Mouse (Mus musculus) gastrocnemius, postnatal 10 days (tissue): Measurements from ENCODE around the gene Olfr1098. TPM values are rescaled to one million over a fixed set of nuclear protein-coding genes. Genes with fewer than 3 reads are reported as not detected.

ENCODE experiments used
- DNase-seq: peaks from one replicate; pipeline ENCODE4 v3.0.0; 2021; ENCODE audit warnings: mixed read lengths
- long read RNA-seq, 2 experiments: library from polyadenylated mRNA; stranded (forward); transcript quantifications; one replicate each; pipeline ENCODE4 v2.0.0; 2021
- total RNA-seq, 2 experiments: library from RNA; stranded (reverse); gene quantifications; 2 replicates each; pipeline ENCODE4 v1.2.3; 2021

Olfr1098 gene
- not detected for total RNA-seq
- long read RNA-seq, experiment 1: 0 reads
- long read RNA-seq, experiment 2: 0 reads

DNA sequence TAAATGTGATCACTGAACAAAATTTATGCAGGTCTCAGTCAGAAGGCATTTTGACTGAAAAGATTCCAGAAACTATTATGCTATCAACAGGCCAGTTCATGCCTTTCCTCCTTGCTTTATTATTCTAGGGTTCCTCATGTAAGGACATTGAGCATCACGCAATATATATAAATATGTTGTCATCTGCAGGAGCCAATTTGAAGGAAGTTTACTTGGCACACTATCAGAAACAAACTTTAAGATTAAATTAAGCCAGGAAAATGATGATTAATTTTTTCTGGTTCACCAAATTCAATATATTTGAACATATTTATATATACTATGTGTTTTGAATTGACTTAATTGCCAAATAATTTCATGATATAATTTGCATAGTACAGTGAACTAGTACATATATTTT, at the start of gene Olfr1098:
TSS of gene Olfr1098 (minus strand) at position 101 of the 400 bp plus-strand sequence.
- DNase-seq: no peak

DNA sequence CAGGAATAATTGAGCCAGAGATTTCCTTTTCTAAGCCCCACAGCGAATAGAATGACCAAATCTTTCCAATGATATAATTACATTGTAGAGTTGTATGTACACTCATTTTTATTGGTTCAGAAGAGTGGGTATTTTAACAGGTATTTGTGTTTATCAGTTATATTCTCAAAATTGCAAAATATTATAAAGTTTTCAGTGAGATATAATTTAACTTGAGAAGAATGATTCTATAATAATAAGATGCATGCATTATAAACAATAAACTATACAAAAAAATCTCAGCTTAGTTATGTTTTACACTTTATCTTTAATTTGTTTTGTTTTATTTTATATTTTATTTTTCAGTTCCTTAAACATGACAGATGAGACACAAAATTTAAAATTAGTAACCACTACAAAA, 36.2 kb upstream of the Olfr1098 start, which contains the start of gene Olfr1099:
TSS of gene Olfr1099 (minus strand) at position 101 of the 400 bp plus-strand sequence.
- no peak for DNase-seq

DNA sequence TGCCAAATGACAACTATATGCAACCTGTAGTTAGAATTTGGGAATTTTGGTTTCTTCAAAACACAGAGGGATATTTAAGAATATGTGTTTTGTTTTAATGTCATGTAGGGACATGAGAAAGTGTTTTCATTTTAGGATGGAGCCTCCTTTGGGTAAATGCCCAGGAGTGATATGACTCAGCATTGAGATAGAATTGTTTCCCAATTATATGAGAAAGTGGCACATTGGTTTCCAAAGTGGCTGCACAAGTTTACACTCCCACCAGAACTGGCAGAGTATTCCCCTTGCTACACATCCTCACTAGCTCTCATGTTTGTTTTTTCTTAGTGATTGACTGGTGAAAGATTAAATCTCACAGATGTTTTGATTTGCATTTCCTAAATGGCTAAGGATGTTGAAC, 2.2 kb upstream of the Olfr1098 start:
- DNase-seq: no peak

DNA sequence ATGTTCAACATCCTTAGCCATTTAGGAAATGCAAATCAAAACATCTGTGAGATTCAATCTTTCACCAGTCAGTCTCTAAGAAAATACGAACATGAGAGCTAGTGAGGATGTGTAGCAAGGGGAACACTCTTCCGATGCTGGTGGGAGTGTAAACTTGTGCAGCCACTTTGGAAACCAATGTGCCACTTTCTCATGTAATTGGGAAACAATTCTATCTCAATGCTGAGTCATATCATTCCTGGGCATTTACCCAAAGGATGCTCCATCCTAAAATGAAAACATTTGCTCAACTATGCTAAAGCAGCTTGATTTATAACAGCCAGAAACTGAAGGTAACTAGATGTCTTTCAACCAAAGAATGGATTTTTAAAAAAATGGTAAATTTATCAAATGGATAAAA, 18.7 kb downstream of the Olfr1098 start:
- no peak for DNase-seq

DNA sequence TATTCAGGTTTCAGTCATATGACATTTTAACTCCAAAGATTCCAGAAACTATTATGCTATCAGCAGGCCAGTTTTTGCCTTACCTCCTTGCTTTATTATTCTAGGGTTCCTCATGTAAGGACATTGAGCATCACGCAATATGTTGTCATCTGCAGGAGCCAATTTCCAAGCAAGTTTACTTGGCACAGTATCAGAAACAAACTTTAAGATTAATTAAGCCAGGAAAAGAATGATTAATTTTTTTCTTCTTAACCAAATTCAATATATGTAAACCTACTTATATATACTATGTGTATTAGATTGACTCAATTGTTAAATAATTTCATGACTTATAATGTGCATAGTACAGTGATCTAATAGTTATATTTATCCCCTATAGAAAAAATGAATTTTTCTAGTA, 32.2 kb downstream of the Olfr1098 start, which contains the start of gene Olfr1097:
TSS of gene Olfr1097 (minus strand) at position 101 of the 400 bp plus-strand sequence.
- DNase-seq: no peak

DNA sequence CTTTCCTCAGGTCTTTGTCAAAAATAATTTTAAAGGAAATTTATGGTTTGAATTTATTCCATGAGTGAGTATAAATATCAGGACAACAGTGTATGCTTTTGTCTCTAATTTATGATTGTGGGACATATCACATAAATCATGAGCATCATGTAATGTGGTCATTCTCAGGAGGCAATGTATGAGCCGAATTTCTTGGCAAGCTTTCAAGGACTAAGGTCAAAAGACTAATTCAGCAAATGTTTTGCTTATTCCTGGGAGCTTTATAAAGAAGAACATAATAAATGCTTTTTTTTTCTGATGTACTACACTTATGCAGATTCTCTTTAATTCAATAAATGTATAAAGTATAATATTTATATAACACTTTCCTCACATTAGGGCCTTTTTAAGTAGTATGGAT, 49.6 kb downstream of the Olfr1098 start, which contains the start of gene Gm13723:
TSS of gene Gm13723 (minus strand) at position 101 of the 400 bp plus-strand sequence.
- no peak for DNase-seq

Other genes with a start within 250 kb of the Olfr1098 start
- not detected for gene Olfr1086, start 244.5 kb downstream of the Olfr1098 start, total RNA-seq
- gene Olfr1087, start 226.2 kb downstream of the Olfr1098 start, total RNA-seq: not detected
- not detected for gene Olfr1089, start 190.8 kb downstream of the Olfr1098 start, total RNA-seq
- gene Olfr1090, start 165.6 kb downstream of the Olfr1098 start, total RNA-seq: not detected
- gene Olfr1093, start 142.1 kb downstream of the Olfr1098 start, total RNA-seq: not detected
- gene Olfr141, start 114.5 kb downstream of the Olfr1098 start, total RNA-seq: not detected
- gene Olfr1094, start 99.9 kb downstream of the Olfr1098 start, total RNA-seq: not detected
- not detected for gene Olfr1095, start 72.8 kb downstream of the Olfr1098 start, total RNA-seq
- gene Gm13723, start 49.7 kb downstream of the Olfr1098 start, total RNA-seq: not detected
- not detected for gene Olfr1097, start 32.3 kb downstream of the Olfr1098 start, total RNA-seq
- gene Olfr1099, start 36.1 kb upstream of the Olfr1098 start, total RNA-seq: not detected
- not detected for gene Olfr1100, start 55.4 kb upstream of the Olfr1098 start, total RNA-seq
- gene Olfr1101, start 66.7 kb upstream of the Olfr1098 start, total RNA-seq: not detected
- not detected for gene Olfr1102, start 73.9 kb upstream of the Olfr1098 start, total RNA-seq
- not detected for gene Olfr1104, start 102.5 kb upstream of the Olfr1098 start, total RNA-seq
- gene Olfr1105, start 112.0 kb upstream of the Olfr1098 start, total RNA-seq: not detected
- not detected for gene Olfr1106, start 127.7 kb upstream of the Olfr1098 start, total RNA-seq
- gene Olfr1107, start 151.3 kb upstream of the Olfr1098 start, total RNA-seq: not detected
- gene Olfr1109, start 171.5 kb upstream of the Olfr1098 start, total RNA-seq: not detected
- not detected for gene Olfr259, start 190.0 kb upstream of the Olfr1098 start, total RNA-seq
- gene Olfr1110, start 215.8 kb upstream of the Olfr1098 start, total RNA-seq: not detected
- gene Olfr1111, start 228.1 kb upstream of the Olfr1098 start, total RNA-seq: not detected